Mouse (Mus musculus): ENCODE measurements at regions not wholly inside any gene's neighbourhood (a gene's known extent, or its start where the extent isn't known, plus 50 kb on each side); places are given as distances from the start of the nearest gene placed in this dataset.

- 62% methylated on average over 7 of the region's 7 CpGs for WGBS
- no peak for DNase-seq (ENCODE audit: low spot score)
- Histone ChIP-seq H3K9me3 (no peaks in the 10 kb centered on the region), H3K27ac (no peak overlapping the region), H3K4me1 (peaks cover 3% of the 10 kb centered on the region), H3K27me3 (ENCODE audit: insufficient read depth, poor library complexity, severe bottlenecking) (no peaks in the 10 kb centered on the region), H3K36me3 (no peaks in the 10 kb centered on the region), H3K4me3 (no peak overlapping the region)
These were observed 117.9 kb upstream of the Pbx1 start for GRCm38 (mm10) chr1:168549807-168550435.

- WGBS = 89% methylated on average over 3 of the region's 3 CpGs
These were observed 114.1 kb upstream of the Pbx1 start for GRCm38 (mm10) chr1:168546156-168546555.

DNA sequence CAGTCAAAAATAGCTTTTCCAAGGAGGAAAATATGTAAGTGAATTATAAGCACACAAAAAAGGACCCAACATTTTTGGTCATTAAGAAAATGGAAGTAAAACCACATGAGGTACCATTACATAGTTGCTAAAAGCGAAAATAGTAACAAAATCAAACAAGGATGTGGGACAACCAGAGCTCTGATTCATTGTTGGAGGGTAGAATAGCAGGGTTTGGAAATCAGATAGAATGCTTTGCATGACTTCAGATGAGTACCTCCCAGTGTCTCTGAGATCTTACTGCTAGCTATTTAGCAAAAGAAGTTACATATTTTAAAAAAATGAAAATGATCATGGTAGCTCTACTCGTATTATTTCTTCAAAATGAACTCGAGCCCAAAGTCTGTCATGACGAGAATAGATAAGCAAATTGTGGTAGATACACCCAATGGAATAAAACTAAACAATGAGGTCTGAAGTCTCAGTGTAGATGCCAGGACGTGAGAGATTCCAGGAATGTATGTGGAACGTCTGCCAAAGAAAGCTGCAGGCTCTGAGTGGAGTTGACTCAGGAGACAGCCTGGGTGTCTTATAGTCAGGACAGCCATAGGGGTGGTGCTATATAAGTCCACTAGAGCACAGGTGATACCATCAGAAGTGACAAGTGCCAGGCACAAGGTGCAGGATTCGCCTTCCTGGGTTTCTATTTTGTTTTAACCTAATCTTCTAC is 113.2 kb upstream of the Pbx1 start:
- H3K36me3 ChIP-seq = no peaks in the 10 kb centered on the region
- 60% methylated on average over 7 of the region's 7 CpGs for WGBS
- no peak overlapping the region for H3K4me3 ChIP-seq
- peaks cover 3% of the 10 kb centered on the region for H3K4me1 ChIP-seq
- H3K27ac ChIP-seq = no peak overlapping the region
- H3K27me3 ChIP-seq (ENCODE audit: insufficient read depth, poor library complexity, severe bottlenecking) = no peaks in the 10 kb centered on the region
- DNase-seq (ENCODE audit: low spot score) = no peak
- no peaks in the 10 kb centered on the region for H3K9me3 ChIP-seq

More at GRCm38 (mm10) chr1:168546156-168546555, 114.1 kb upstream of the Pbx1 start:
- no peak overlapping the region for H3K4me3 ChIP-seq
- no peaks in the 10 kb centered on the region for H3K27me3 ChIP-seq (ENCODE audit: insufficient read depth, poor library complexity, severe bottlenecking)
- peaks cover 3% of the 10 kb centered on the region for H3K4me1 ChIP-seq
- no peaks in the 10 kb centered on the region for H3K9me3 ChIP-seq
- no peak for DNase-seq (ENCODE audit: low spot score)
- H3K27ac ChIP-seq = no peak overlapping the region
- no peaks in the 10 kb centered on the region for H3K36me3 ChIP-seq

- Histone ChIP-seq H3K27ac (no peak overlapping the region), H3K36me3 (no peaks in the 10 kb centered on the region), H3K4me1 (peaks cover 8% of the 10 kb centered on the region), H3K4me3 (no peak overlapping the region), H3K9me3 (no peaks in the 10 kb centered on the region), H3K27me3 (ENCODE audit: insufficient read depth, poor library complexity, severe bottlenecking) (no peaks in the 10 kb centered on the region)
- 85% methylated on average over 2 of the region's 2 CpGs for WGBS
- DNase-seq (ENCODE audit: low spot score) = no peak
These were observed 109.2 kb upstream of the Pbx1 start for GRCm38 (mm10) chr1:168541231-168541630.

- H3K36me3 ChIP-seq = no peaks in the 10 kb centered on the region
- DNase-seq (ENCODE audit: low spot score) = no peak
- H3K27me3 ChIP-seq (ENCODE audit: insufficient read depth, poor library complexity, severe bottlenecking) = no peaks in the 10 kb centered on the region; the same call in 1 of the 2 replicates
- no peaks in the 10 kb centered on the region for H3K9me3 ChIP-seq
- no peak overlapping the region for H3K4me3 ChIP-seq
- no peaks in the 10 kb centered on the region for H3K4me1 ChIP-seq
- 87% methylated on average over 6 of the region's 6 CpGs for WGBS
- H3K27ac ChIP-seq = no peak overlapping the region
These were observed 86.0 kb upstream of the Pbx1 start for GRCm38 (mm10) chr1:168518087-168518486.

GRCm38 (mm10) chr1:168506326-168506725 is 74.3 kb upstream of the Pbx1 start:
- no peak for DNase-seq (ENCODE audit: low spot score)
- Histone ChIP-seq H3K9me3 (no peaks in the 10 kb centered on the region), H3K27me3 (ENCODE audit: insufficient read depth, poor library complexity, severe bottlenecking) (no peaks in the 10 kb centered on the region), H3K27ac (no peak overlapping the region), H3K4me3 (no peak overlapping the region), H3K4me1 (peaks cover 7% of the 10 kb centered on the region; the same call in 1 of the 2 replicates), H3K36me3 (no peaks in the 10 kb centered on the region)
- WGBS = 70% methylated on average over 1 of the region's 1 CpGs

GRCm38 (mm10) chr1:168504773-168505172 is 72.7 kb upstream of the Pbx1 start:
- Histone ChIP-seq H3K9me3 (no peaks in the 10 kb centered on the region), H3K27ac (no peak overlapping the region), H3K36me3 (no peaks in the 10 kb centered on the region), H3K4me3 (no peak overlapping the region), H3K4me1 (peaks cover 8% of the 10 kb centered on the region; the same call in 1 of the 2 replicates), H3K27me3 (ENCODE audit: insufficient read depth, poor library complexity, severe bottlenecking) (no peaks in the 10 kb centered on the region)
- WGBS = 63% methylated on average over 9 of the region's 9 CpGs
- DNase-seq (ENCODE audit: low spot score) = no peak

DNA sequence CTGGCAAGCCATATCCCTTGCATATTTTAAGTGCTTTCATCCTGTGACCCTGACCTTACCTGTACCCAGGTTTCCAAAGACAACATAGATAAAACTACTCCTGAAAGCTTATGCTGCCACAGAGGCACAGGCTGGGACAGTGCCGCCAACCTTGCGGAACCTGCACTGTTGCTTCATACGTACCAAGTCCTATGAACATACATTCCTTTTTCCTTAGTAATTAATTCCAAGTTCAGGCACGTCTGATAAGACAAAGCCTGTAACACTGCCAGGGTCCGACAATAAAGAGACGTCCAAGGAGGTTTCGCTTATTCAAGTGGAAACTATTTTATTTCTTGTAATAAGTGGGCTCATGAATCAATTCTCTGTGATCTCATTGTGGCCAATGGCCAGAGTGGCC is 70.2 kb upstream of the Pbx1 start:
- H3K9me3 ChIP-seq = no peaks in the 10 kb centered on the region
- no peaks in the 10 kb centered on the region for H3K36me3 ChIP-seq
- DNase-seq (ENCODE audit: low spot score) = no peak
- WGBS = 55% methylated on average over 7 of the region's 7 CpGs
- no peak overlapping the region for H3K4me3 ChIP-seq
- H3K27me3 ChIP-seq (ENCODE audit: insufficient read depth, poor library complexity, severe bottlenecking) = no peaks in the 10 kb centered on the region
- peaks cover 8% of the 10 kb centered on the region; the same call in 1 of the 2 replicates for H3K4me1 ChIP-seq
- H3K27ac ChIP-seq = no peak overlapping the region

DNA sequence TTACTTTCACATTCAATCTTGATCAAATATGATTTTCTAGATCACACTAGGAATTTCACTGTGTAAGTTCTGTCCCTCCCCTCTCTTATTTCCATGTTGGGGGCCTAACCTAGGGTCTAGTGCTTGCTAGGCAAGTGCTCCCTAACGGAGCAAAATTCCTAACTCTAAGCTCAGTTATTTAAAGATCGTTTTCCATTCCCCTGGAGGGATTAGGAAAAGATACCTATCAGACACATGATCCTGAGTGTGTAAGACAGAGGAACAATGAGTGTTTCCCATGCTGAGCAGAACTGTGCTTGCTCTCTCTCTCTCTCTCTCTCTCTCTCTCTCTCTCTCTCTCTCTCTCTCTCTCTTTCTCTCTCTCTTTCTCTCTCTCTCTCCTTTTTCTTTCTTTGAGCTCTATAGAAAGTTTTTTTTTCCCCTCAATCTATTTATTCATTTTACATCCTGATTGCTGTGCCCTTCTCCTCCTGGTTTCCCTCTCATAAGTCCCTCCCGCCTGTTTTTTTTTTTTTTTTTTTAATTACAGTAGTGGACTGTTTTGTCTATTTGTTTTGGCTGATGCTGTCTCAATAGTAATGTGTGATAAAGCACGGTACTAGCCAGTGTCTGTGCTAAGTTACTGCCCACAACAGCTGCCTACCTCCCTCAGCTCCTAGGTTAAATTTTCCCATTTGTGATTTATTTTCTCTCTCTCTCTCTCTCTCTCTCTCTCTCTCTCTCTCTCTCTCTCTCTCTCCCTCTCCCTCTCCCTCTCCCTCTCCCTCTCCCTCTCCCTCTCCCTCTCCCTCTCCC is 69.5 kb upstream of the Pbx1 start:
- 50% methylated on average over 4 of the region's 4 CpGs for WGBS
- H3K9me3 ChIP-seq = no peaks in the 10 kb centered on the region
- H3K27ac ChIP-seq = no peak overlapping the region
- peaks cover 8% of the 10 kb centered on the region; the same call in 1 of the 2 replicates for H3K4me1 ChIP-seq
- H3K4me3 ChIP-seq = no peak overlapping the region
- H3K36me3 ChIP-seq = no peaks in the 10 kb centered on the region
- DNase-seq (ENCODE audit: low spot score) = no peak
- H3K27me3 ChIP-seq (ENCODE audit: insufficient read depth, poor library complexity, severe bottlenecking) = no peaks in the 10 kb centered on the region

GRCm38 (mm10) chr1:168497801-168498200 is 65.7 kb upstream of the Pbx1 start:
- Histone ChIP-seq H3K27me3 (ENCODE audit: insufficient read depth, poor library complexity, severe bottlenecking) (no peaks in the 10 kb centered on the region), H3K4me1 (peaks cover 6% of the 10 kb centered on the region; the same call in 1 of the 2 replicates), H3K4me3 (no peak overlapping the region), H3K9me3 (no peaks in the 10 kb centered on the region), H3K27ac (no peak overlapping the region), H3K36me3 (no peaks in the 10 kb centered on the region)
- 81% methylated on average over 4 of the region's 4 CpGs for whole genome bisulfite sequencing
- no peak for DNase-seq (ENCODE audit: low spot score)

DNA sequence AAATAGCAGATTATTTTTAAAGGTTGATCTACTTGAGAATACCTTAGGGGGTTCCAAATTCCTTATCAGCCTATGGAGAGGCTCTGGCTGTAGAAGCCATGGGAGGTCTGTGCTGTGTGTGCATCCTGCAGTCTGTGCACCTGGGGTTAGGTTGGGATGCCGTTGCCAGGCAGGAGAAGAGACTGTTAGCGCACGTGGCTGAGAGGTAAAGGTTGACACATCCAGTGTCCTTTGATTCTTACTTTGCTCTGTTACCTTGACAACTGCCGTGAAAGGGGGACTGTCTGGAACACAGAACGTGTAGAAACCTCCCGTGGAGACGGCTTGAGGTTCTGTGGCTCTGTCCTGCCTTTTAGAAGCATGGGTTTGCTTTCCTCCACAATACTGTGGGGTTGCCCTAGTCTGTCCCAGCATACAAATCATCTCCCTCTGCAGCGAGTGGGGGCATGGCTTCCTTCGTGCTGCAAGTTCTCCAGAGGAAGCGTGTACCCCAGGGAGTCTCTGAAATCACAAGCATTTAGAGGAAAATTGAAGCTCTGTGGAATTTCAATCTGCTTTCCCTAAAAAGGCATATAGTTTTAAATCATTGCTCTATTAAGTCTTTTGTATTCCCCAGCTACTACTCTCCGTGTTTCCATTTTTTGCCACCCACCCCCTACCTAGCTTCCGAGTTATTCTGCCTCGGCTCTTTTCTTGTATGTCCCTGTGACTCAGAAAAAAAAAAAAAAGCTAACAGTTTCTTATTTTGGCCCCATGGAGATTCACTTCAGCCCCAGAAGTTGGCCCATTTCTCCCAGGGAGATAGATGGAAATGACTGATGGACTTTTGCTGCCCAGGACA is 63.8 kb upstream of the Pbx1 start:
- no peaks in the 10 kb centered on the region for H3K27me3 ChIP-seq (ENCODE audit: insufficient read depth, poor library complexity, severe bottlenecking)
- H3K36me3 ChIP-seq = no peaks in the 10 kb centered on the region
- no peaks in the 10 kb centered on the region for H3K9me3 ChIP-seq
- 64% methylated on average over 13 of the region's 13 CpGs for WGBS
- DNase-seq (ENCODE audit: low spot score) = no peak
- H3K4me1 ChIP-seq = 0 out of 2 replicates have a peak, but pooled peaks cover 3% of the 10 kb centered on the region
- no peak overlapping the region for H3K4me3 ChIP-seq
- no peak overlapping the region for H3K27ac ChIP-seq

DNA sequence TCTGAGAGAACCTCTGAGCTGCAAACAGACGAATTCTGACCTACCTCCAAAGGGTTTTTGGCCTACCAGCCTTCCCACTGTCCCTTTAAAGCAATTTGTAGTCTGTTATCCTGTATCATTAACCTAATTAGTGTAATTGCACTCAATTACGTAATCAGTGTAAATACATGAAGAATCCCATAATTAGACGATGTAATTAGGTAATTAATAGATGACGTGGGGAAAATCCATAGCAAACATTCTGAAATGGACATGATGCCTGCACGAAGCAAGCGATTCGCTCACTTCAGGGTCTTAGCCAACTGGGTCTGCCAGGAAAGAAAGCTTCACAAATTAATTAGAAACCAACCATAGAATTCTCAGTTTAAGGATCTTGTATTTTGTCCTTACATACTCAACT is 55.4 kb upstream of the Pbx1 start:
- Histone ChIP-seq H3K4me1 (peaks cover 6% of the 10 kb centered on the region), H3K9me3 (no peaks in the 10 kb centered on the region), H3K36me3 (no peaks in the 10 kb centered on the region), H3K27ac (no peak overlapping the region), H3K4me3 (no peak overlapping the region), H3K27me3 (ENCODE audit: insufficient read depth, poor library complexity, severe bottlenecking) (no peaks in the 10 kb centered on the region)
- DNase-seq (ENCODE audit: low spot score) = no peak
- WGBS = 84% methylated on average over 7 of the region's 7 CpGs
